Mouse (Mus musculus): ENCODE data around the gene Snx5. TPM values are rescaled to one million over a fixed set of nuclear protein-coding genes. Genes with fewer than 3 reads are reported as not detected.

Snx5 gene
- polyA plus RNA-seq, 1 experiment from 2014 or later = 108 TPM

- no peaks in the 10 kb centered on the region for H3K9me3 ChIP-seq (ENCODE audit: control insufficient read depth, low read length)
- no peak overlapping the region for H3K4me3 ChIP-seq (ENCODE audit: low read depth, low read length)
- DNase-seq (ENCODE audit: low spot score) (no peak), ATAC-seq (ENCODE audit: low FRiP score) (no peak)
- H3K36me3 ChIP-seq (ENCODE audit: control insufficient read depth, insufficient read depth, low read length) = 0 out of 2 replicates have a peak, but pooled peaks cover 3% of the 10 kb centered on the region
- no peak overlapping the region for H3K4me2 ChIP-seq (replicated peaks; ENCODE audit: low read depth, low read length)
- H3K27ac ChIP-seq (ENCODE audit: low read depth, low read length) = no peak overlapping the region
- H3K27me3 ChIP-seq (ENCODE audit: control insufficient read depth, insufficient read depth, low read length) = no peaks in the 10 kb centered on the region
- WGBS = 95% methylated on average over 2 of the region's 2 CpGs
- H3K9ac ChIP-seq (ENCODE audit: low read depth, low read length) = no peak overlapping the region
- no peaks in the 10 kb centered on the region for H3K4me1 ChIP-seq (replicated peaks; ENCODE audit: control insufficient read depth, insufficient read depth, low read length)
Measured at GRCm38 (mm10) chr2:144262837-144263236, 7.9 kb downstream of the Snx5 start.

- peaks cover 4% of the 10 kb centered on the region; the same call in 1 of the 2 replicates for H3K36me3 ChIP-seq (ENCODE audit: control insufficient read depth, insufficient read depth, low read length)
- H3K9ac ChIP-seq (ENCODE audit: low read depth, low read length) = no peak overlapping the region
- H3K4me3 ChIP-seq (ENCODE audit: low read depth, low read length) = no peak overlapping the region
- no peaks in the 10 kb centered on the region for H3K4me1 ChIP-seq (replicated peaks; ENCODE audit: control insufficient read depth, insufficient read depth, low read length)
- DNase-seq (ENCODE audit: low spot score) (no peak), ATAC-seq (ENCODE audit: low FRiP score) (no peak)
- no peak overlapping the region for H3K4me2 ChIP-seq (replicated peaks; ENCODE audit: low read depth, low read length)
- no peaks in the 10 kb centered on the region for H3K9me3 ChIP-seq (ENCODE audit: control insufficient read depth, low read length)
- H3K27ac ChIP-seq (ENCODE audit: low read depth, low read length) = no peak overlapping the region
- no peaks in the 10 kb centered on the region for H3K27me3 ChIP-seq (ENCODE audit: control insufficient read depth, insufficient read depth, low read length)
Measured at GRCm38 (mm10) chr2:144250111-144250510, 20.6 kb downstream of the Snx5 start.

GRCm38 (mm10) chr2:144248613-144249376 is 21.9 kb downstream of the Snx5 start:
- Histone ChIP-seq H3K27ac (ENCODE audit: low read depth, low read length) (no peak overlapping the region), H3K4me1 (replicated peaks; ENCODE audit: control insufficient read depth, insufficient read depth, low read length) (no peaks in the 10 kb centered on the region), H3K27me3 (ENCODE audit: control insufficient read depth, insufficient read depth, low read length) (no peaks in the 10 kb centered on the region), H3K9ac (ENCODE audit: low read depth, low read length) (no peak overlapping the region), H3K4me2 (replicated peaks; ENCODE audit: low read depth, low read length) (no peak overlapping the region), H3K4me3 (ENCODE audit: low read depth, low read length) (no peak overlapping the region), H3K9me3 (ENCODE audit: control insufficient read depth, low read length) (no peaks in the 10 kb centered on the region), H3K36me3 (ENCODE audit: control insufficient read depth, insufficient read depth, low read length) (no peaks in the 10 kb centered on the region)
- DNase-seq (ENCODE audit: low spot score) = no peak
- no peak for ATAC-seq (ENCODE audit: low FRiP score)
- 33% methylated on average over 4 of the region's 4 CpGs for WGBS

DNA sequence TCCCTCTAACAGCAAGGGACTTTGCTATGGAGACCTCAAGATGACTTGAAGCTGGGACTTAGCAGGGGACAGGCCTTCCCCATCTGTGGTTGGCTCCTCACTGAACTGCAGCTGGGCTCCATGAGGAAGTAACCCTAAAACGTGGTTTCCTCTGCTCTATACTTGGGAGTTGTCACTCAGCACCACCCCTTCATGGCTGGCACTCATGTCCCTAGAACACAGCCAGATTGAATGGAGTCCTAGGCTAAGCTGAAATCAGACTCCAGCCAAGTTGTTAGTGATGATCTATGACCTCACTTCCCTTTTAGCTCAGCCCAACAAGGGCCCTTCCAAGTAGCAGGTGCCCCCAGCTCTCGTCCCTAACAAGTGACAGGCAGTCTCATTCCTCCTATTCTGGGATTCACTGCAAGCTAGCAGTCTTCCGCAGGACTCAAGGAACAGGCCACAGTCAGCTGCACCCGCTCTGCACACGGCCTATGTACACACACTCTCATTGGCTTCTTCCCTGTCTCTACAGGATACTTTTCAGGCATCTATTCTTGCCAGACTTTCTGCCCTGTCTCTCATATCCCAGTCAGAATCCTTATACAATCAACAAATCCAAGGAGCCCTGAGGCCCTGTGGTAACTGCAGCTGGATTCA is 23.2 kb downstream of the Snx5 start:
- ATAC-seq (ENCODE audit: low FRiP score) (peak; percentile 25; the same call in 1 of the 2 replicates), DNase-seq (ENCODE audit: low spot score) (no peak)
- no peak overlapping the region for H3K4me3 ChIP-seq (ENCODE audit: low read depth, low read length)
- no peak overlapping the region for H3K4me2 ChIP-seq (replicated peaks; ENCODE audit: low read depth, low read length)
- H3K9ac ChIP-seq (ENCODE audit: low read depth, low read length) = no peak overlapping the region
- no peaks in the 10 kb centered on the region for H3K9me3 ChIP-seq (ENCODE audit: control insufficient read depth, low read length)
- H3K27me3 ChIP-seq (ENCODE audit: control insufficient read depth, insufficient read depth, low read length) = no peaks in the 10 kb centered on the region
- H3K36me3 ChIP-seq (ENCODE audit: control insufficient read depth, insufficient read depth, low read length) = no peaks in the 10 kb centered on the region
- 51% methylated on average over 5 of the region's 5 CpGs for WGBS
- H3K27ac ChIP-seq (ENCODE audit: low read depth, low read length) = no peak overlapping the region
- no peaks in the 10 kb centered on the region for H3K4me1 ChIP-seq (replicated peaks; ENCODE audit: control insufficient read depth, insufficient read depth, low read length)

DNA sequence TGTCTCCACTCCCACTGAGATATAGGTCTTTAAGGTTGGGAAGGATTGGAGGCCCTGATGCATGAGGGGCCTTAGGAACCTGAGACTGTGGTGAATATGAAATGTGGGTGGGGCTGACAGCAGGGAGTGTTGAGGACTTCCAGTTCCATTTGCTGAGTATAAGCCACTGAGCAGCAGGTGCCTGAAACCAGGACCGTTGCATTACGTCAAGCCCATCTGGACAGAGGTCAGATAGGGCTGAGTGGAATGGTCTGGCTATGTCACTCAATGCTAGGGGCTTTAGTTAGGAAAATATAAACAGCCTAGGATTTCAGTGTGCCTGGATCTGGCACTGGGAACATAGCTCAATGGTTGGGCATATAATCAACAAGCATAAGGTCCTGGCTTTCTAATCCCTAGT is 24.4 kb downstream of the Snx5 start:
- DNase-seq (ENCODE audit: low spot score) (no peak), ATAC-seq (ENCODE audit: low FRiP score) (no peak)
- Histone ChIP-seq H3K4me2 (replicated peaks; ENCODE audit: low read depth, low read length) (no peak overlapping the region), H3K4me1 (replicated peaks; ENCODE audit: control insufficient read depth, insufficient read depth, low read length) (no peaks in the 10 kb centered on the region), H3K27ac (ENCODE audit: low read depth, low read length) (no peak overlapping the region), H3K9me3 (ENCODE audit: control insufficient read depth, low read length) (no peaks in the 10 kb centered on the region), H3K9ac (ENCODE audit: low read depth, low read length) (no peak overlapping the region), H3K4me3 (ENCODE audit: low read depth, low read length) (no peak overlapping the region), H3K27me3 (ENCODE audit: control insufficient read depth, insufficient read depth, low read length) (no peaks in the 10 kb centered on the region), H3K36me3 (ENCODE audit: control insufficient read depth, insufficient read depth, low read length) (no peaks in the 10 kb centered on the region)
- 80% methylated on average over 2 of the region's 2 CpGs for WGBS

- H3K9me3 ChIP-seq (ENCODE audit: control insufficient read depth, low read length) = no peaks in the 10 kb centered on the region
- no peak for ATAC-seq (ENCODE audit: low FRiP score)
- H3K4me2 ChIP-seq (replicated peaks; ENCODE audit: low read depth, low read length) = no peak overlapping the region
- no peak for DNase-seq (ENCODE audit: low spot score)
- WGBS = 66% methylated on average over 7 of the region's 7 CpGs
- no peak overlapping the region for H3K4me3 ChIP-seq (ENCODE audit: low read depth, low read length)
- H3K27me3 ChIP-seq (ENCODE audit: control insufficient read depth, insufficient read depth, low read length) = no peaks in the 10 kb centered on the region
- no peaks in the 10 kb centered on the region for H3K4me1 ChIP-seq (replicated peaks; ENCODE audit: control insufficient read depth, insufficient read depth, low read length)
- H3K36me3 ChIP-seq (ENCODE audit: control insufficient read depth, insufficient read depth, low read length) = no peaks in the 10 kb centered on the region
- H3K9ac ChIP-seq (ENCODE audit: low read depth, low read length) = no peak overlapping the region
- no peak overlapping the region for H3K27ac ChIP-seq (ENCODE audit: low read depth, low read length)
Measured at GRCm38 (mm10) chr2:144245464-144245863, 25.2 kb downstream of the Snx5 start.

- no peaks in the 10 kb centered on the region for H3K36me3 ChIP-seq (ENCODE audit: control insufficient read depth, insufficient read depth, low read length)
- no peak overlapping the region for H3K27ac ChIP-seq (ENCODE audit: low read depth, low read length)
- ATAC-seq (ENCODE audit: low FRiP score) (no peak), DNase-seq (ENCODE audit: low spot score) (no peak)
- no peaks in the 10 kb centered on the region for H3K4me1 ChIP-seq (replicated peaks; ENCODE audit: control insufficient read depth, insufficient read depth, low read length)
- H3K27me3 ChIP-seq (ENCODE audit: control insufficient read depth, insufficient read depth, low read length) = no peaks in the 10 kb centered on the region
- 91% methylated on average over 3 of the region's 3 CpGs for WGBS
- no peak overlapping the region for H3K4me2 ChIP-seq (replicated peaks; ENCODE audit: low read depth, low read length)
- H3K9ac ChIP-seq (ENCODE audit: low read depth, low read length) = no peak overlapping the region
- no peak overlapping the region for H3K4me3 ChIP-seq (ENCODE audit: low read depth, low read length)
- no peaks in the 10 kb centered on the region for H3K9me3 ChIP-seq (ENCODE audit: control insufficient read depth, low read length)
Measured at GRCm38 (mm10) chr2:144240095-144240899, 30.4 kb downstream of the Snx5 start.

- Histone ChIP-seq H3K4me2 (replicated peaks; ENCODE audit: low read depth, low read length) (no peak overlapping the region), H3K4me1 (replicated peaks; ENCODE audit: control insufficient read depth, insufficient read depth, low read length) (no peaks in the 10 kb centered on the region), H3K9ac (ENCODE audit: low read depth, low read length) (no peak overlapping the region), H3K27me3 (ENCODE audit: control insufficient read depth, insufficient read depth, low read length) (no peaks in the 10 kb centered on the region), H3K9me3 (ENCODE audit: control insufficient read depth, low read length) (no peaks in the 10 kb centered on the region), H3K36me3 (ENCODE audit: control insufficient read depth, insufficient read depth, low read length) (no peaks in the 10 kb centered on the region), H3K27ac (ENCODE audit: low read depth, low read length) (no peak overlapping the region), H3K4me3 (ENCODE audit: low read depth, low read length) (no peak overlapping the region)
- DNase-seq (ENCODE audit: low spot score) (no peak), ATAC-seq (ENCODE audit: low FRiP score) (no peak)
- 59% methylated on average over 2 of the region's 2 CpGs for WGBS
Measured at GRCm38 (mm10) chr2:144239318-144239717, 31.4 kb downstream of the Snx5 start.

Data from hindbrain, embryonic 11.5 days (tissue).